Mouse (Mus musculus) erythroblast, embryonic 14.5 days (primary cell): ENCODE measurements around the gene Sapcd1.

Experiments used
- GATA1 ChIP-seq: IDR thresholded peaks from 2 replicates; pipeline ENCODE4 v1.6.1; 2012; ENCODE audit warnings: low read length, inconsistent platforms, mixed read lengths
- TAL1 ChIP-seq: IDR thresholded peaks from 3 replicates; pipeline ENCODE4 v1.6.1; 2012; ENCODE audit warnings: low read length, inconsistent platforms, mixed read lengths

DNA sequence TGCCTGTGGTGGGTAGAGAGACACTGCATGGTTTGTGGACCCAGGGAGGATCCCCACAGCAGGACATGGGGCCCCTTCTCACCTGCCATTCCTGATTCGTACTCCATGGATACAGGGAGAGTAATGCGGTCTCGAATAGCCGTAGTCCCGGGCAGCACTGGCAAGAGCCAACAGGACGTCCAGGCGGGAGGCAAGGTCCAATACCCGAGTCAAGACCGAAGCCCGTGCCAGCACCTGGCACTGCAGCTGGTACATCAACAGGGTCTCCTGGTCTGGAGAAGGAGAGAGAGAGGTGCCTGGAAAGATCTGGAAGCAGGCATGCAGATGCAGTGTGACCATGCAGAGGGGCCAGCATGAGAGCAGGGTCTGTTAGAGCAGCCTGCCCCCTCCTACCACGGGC lies 3.5 kb upstream of the Sapcd1 start:
- TF ChIP-seq GATA1 (no peak), TAL1 (no peak)
